Mouse (Mus musculus) kidney, adult 8-10 months (tissue): ENCODE data around the gene Rbpms2.
"Not testable (repeated sequence)": the region's sequence is repeated elsewhere in the genome, so short reads cannot be mapped to it uniquely, and the experiment has no call there.

Experiments used
- DNase-seq, 2 experiments: peaks; one replicate each; pipeline ENCODE4 v3.0.0; 2022

Gene Rbpms2

GRCm38 (mm10) chr9:65621196-65621595 lies 8.3 kb upstream of the Rbpms2 start:
- DNase-seq, result no peak

DNA sequence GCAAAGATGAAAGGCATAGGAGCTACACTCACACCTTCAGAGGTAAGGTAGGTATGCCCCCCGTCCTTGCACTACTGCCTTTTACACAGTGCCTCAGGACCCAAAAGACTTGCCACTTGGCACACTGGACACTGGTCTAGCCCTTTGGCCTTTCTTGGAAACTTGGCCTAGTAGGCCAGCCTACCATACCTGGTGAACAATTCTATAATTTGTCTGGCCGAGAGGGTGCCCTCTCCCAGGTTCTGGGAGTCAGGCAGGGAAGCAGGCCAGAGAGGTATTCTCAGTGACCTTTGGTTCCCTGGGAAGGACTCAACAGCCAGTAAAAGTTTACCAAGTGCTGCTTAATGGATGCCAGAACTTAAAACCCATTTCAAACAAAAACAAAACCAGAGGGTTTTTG lies 7.8 kb upstream of the Rbpms2 start:
- DNase-seq, result peak; percentile 82 to 91

DNA sequence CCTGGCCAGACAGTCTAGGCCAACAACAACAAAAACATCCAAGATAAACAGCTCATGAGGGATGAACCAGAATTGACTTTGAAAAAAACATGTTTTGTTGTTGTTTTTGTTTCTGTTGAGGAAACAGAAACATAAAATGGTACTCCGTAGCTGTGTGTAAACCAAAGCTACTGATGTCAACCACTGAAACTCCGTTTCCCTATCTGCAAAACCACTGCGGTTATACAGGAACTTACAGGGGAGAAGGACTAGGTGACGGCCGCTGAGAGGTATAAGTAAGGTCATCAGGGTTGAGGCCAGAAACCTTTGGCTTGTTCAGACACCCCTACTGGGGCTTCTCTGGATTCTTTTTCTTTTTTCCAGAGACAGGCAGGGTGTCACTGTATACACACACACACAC lies 6.6 kb upstream of the Rbpms2 start:
- no peak for DNase-seq

GRCm38 (mm10) chr9:65624266-65624665 lies 5.2 kb upstream of the Rbpms2 start:
- DNase-seq, result no peak

GRCm38 (mm10) chr9:65629767-65630630 lies 551 bp downstream of the Rbpms2 start:
- peak; percentile 62 to 73 for DNase-seq

GRCm38 (mm10) chr9:65630631-65631353 lies 1.3 kb downstream of the Rbpms2 start:
- DNase-seq, result peak; percentile 68 to 71

DNA sequence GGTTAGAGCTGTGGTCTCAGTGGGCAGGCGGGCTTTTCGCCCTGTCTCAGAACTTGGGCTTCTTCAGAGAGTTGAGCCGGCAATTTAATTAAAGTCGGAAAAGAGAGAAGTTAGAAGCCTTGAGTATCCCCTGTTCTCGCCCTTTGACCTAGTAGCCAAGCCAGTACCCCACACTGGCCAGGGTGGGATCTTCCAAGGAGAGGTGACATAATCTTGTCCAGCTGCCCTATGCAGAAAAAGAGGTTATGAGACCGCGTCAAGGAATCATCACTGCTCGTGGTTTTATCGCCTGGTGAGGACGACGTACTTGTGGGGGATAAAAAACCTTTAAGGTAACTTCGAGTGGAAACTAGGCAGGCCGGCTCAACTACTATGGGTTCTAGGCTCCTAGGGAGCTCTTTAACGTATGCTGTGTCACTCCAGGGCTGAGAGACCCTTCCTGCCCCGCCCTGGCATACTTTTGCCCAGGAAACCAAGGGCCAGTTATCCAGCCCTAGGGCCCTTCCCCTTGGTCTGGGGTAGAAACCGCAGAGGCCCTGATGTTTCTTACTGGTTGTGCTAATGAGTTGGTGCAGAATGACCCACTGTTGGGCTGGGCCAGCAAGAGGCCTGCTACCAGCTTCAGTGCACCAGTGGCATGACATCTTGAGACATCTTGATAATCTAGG lies 2.0 kb downstream of the Rbpms2 start:
- peak in 1 of 2 experiments; percentile 41 for DNase-seq

DNA sequence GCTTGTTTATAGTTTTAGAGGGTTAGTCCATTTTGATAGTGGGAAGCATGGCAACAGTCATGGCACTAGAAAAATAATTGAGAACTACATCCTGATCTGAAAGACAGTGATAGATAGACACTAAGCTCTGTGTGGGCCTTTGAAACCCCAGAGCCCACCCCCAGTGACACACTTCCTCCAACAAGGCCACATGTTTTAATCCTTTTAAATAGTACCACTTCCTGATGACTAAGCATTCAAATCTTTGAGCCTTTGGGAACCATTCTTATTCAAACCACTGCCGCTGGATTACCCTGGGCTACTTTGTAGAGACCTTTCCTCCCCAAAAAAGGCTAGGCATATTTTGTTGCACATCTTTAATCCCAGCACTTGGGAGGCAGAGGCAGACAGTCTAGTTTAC lies 6.3 kb downstream of the Rbpms2 start:
- no peak for DNase-seq

- DNase-seq, result no peak
These were observed 7.5 kb downstream of the Rbpms2 start for GRCm38 (mm10) chr9:65636926-65637325.

GRCm38 (mm10) chr9:65639065-65639464 lies 9.6 kb downstream of the Rbpms2 start:
- peak in 1 of 2 experiments; percentile 38 for DNase-seq

- peak in 1 of 2 experiments; percentile 38 for DNase-seq
These were observed 11.5 kb downstream of the Rbpms2 start for GRCm38 (mm10) chr9:65640838-65641410.

DNA sequence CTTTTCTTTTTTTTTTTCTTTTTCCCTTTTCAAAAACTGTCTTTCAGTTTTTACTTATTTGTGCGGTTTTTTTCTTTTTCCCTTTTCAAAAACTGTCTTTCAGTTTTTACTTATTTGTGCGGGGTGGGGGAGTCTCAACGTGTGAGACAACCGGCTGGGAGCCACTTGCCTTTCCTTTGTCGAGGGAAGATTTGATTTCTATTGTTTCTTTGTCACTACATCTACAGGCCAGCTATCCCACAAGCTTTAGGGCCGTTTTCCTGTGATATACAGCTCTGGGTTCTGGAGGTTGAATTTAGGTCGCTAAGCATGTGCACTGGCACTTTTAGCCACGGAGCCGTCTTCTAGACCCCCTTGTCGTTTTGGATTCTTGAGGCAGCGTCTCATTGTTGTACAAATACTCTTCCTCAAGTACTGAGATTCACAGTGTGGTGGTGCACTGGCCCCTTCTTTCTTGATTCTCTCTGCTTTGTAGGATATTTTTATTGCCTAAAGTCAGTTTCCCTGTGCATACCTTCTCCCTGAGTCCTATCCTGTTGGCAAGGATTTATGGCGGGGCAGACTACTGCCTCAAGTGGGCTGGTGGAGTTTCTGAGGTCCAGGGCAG lies 12.1 kb downstream of the Rbpms2 start:
- DNase-seq, result no peak

DNA sequence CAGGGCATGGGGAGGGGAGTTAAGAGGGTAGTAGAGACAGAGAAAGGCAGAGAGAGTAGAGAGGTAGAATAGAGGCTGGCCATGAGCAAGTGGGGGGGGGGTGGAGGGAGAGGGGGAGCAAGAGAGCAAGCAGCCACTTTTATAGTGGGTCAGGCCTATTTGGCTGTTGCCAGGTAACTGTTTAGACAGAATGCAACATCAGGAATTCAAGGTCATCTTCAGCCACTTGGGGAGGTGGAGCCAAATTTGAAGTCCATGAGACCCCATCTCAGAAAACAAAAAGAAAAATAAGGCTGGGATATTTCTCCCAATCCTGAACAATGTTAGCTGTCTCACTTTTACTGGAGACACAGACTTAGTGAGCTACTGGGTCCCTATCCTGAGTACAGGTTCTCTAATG lies 13.1 kb downstream of the Rbpms2 start:
- no peak for DNase-seq

GRCm38 (mm10) chr9:65644960-65645359 lies 15.5 kb downstream of the Rbpms2 start:
- DNase-seq, result no peak

DNA sequence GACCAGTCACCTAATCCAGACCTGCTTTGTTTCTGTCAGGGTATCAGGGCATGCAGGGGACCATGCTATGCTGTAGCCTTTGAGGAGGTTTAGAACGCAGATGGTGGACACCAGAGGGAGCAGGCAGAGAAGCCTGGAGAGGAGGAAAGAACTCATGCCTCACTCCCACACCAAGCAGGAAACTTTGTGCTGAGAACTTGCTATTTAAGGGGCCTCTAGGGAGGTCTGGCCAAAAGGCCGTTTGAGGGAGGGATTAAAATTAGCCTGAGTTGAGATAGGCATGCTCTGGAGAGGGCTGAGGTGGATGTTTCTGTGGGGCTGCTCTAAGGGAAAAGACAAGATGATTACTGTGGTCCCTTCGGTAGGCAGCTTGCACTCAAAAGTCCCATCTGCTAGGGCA lies 16.5 kb downstream of the Rbpms2 start:
- DNase-seq, result no peak

DNA sequence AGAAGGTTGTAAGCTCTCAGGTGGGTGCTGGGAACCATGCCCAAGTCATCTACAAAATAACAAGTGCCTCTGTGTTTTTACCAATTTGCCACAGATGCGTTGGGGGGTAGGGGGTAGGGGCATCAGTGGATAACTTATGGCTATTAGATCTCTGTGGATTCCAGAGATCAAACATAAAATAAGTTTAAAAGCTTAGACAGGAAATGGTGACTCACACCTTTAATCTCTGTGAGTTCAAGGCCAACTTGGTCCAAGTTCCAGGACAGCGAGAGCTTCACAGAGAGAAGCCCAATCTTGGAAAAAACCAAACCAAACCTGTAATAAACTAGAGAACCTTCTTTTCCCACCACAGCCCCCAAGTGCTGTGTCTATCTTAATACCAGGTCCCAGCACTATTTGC lies 17.3 kb downstream of the Rbpms2 start:
- no peak for DNase-seq

DNA sequence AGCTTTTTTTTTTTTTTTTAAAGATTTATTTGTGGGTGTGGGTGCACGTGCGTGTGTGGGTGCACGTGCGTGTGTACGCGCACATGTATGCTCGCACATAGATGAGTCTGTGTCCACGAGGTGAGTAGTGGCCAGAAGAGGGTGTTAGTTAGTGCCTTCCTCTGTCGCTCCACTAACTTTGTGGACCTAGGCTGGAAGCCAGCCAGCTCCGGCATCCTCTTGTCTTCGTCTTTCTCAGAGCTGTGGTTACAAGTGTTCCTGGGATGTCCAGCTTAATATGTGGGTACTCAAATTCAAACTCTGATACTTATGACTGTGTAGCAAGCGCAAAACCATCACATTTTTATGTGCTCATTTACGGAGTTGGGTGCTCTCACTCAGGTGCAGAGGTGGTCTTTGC lies 19.3 kb downstream of the Rbpms2 start:
- no peak for DNase-seq

GRCm38 (mm10) chr9:65649997-65650396 lies 20.5 kb downstream of the Rbpms2 start:
- no peak for DNase-seq

DNA sequence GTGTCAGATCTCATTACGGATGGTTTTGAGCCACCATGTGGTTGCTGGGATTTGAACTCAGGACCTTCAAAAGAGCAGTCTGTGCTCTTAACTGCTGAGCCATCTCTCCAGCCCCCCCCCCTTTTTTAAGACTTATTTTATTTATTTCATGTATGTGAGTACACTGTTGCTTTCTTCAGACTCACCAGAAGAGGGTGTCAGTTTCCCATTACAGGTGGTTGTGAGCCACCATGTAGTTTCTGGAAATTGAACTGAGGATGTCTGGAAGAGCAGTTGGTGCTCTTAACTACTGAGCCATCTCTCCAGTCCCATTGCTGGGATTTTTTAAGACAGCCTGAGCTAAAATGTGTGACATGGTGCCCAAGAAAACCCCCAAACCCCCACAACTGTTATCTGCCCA lies 22.5 kb downstream of the Rbpms2 start:
- not testable (repeated sequence) for DNase-seq

DNA sequence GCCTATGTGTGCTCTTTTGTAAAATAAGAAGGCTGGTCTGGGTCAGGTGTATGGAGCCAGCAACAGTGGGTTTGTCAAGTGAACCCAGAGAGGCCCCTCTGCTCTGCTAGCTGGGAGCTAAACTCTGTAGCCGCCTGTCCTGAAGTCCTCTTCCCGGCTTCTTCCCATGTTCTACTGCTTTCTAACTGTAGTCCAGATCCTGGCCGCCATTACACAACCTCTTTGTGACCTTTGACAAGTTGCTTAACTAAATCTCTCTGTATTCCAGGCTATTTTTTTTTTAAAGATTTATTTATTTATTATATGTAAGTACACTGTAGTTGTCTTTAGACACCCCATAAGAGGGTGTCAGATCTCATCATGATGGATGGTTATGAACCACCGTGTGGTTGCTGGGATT lies 24.3 kb downstream of the Rbpms2 start:
- no peak for DNase-seq

DNA sequence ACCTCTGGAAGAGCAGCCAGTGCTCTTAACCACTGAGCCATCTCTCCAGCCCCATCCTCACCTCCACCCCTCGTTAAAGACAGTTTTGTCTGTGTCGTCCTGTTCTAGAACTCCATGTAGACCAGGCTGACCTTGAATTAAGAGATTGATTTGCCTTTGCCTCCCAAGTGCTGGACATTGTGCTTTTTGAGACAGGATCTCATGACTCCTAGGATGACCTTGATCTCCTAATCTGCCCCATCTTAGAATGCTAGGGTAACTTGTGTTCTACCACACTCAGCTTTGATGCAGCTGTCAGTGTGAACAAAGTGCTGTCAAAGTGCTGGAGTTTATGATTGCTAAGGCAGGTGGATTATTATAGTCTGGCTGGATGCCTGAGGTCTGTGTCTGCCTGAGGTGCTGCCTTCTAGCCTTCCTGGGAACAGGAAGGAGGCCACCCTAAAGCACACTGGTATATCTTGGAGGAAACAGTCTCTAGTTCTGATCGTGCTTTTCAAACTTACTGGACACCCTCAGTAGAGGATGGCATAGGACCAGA lies 25.3 kb downstream of the Rbpms2 start:
- no peak for DNase-seq

GRCm38 (mm10) chr9:65655540-65655939 lies 26.1 kb downstream of the Rbpms2 start:
- DNase-seq, result no peak

- DNase-seq, result no peak
These were observed 27.8 kb downstream of the Rbpms2 start for GRCm38 (mm10) chr9:65657218-65657617.
